Mouse (Mus musculus) heart, embryonic 14.5 days (tissue): ENCODE measurements at regions not wholly inside any gene's neighbourhood (a gene's known extent, or its start where the extent isn't known, plus 50 kb on each side); places are given as distances from the start of the nearest gene placed in this dataset.
"Not testable (repeated sequence)": the region's sequence is repeated elsewhere in the genome, so short reads cannot be mapped to it uniquely, and the experiment has no call there.

Source experiments
- ATAC-seq: fragments of 200-750 bp; cut with Nextera tagmentation; 2 replicates; pipeline ENCODE4 v1.8.0; 2017; ENCODE audit warnings: low read depth, moderate TSS enrichment; ENCODE audit not compliant: insufficient number of reproducible peaks, insufficient read depth, low FRiP score
- H3K27ac ChIP-seq, 2 experiments: fragments of 200-500 bp in 1 of 2; fragments of 300-500 bp in 1 of 2; sonication (generic) in 1 of 2; replicated peaks in 1 of 2; 2 replicates each; pipeline ENCODE4 v1.5.1; 2012 to 2014; ENCODE audit warnings: low read depth in 2 of 2, low read length in 2 of 2, control low read depth in 1 of 2, mild to moderate bottlenecking in 1 of 2, mixed read lengths in 1 of 2; ENCODE audit not compliant: control insufficient read depth in 1 of 2, insufficient read depth in 1 of 2
- H3K27me3 ChIP-seq: fragments of 300-500 bp; sonication (generic); 2 replicates; pipeline ENCODE4 v1.6.1; 2014; ENCODE audit warnings: mild to moderate bottlenecking, low read length, control low read depth; ENCODE audit not compliant: control insufficient read depth, insufficient read depth
- H3K36me3 ChIP-seq: fragments of 300-500 bp; sonication (generic); 2 replicates; pipeline ENCODE4 v1.6.1; 2014; ENCODE audit warnings: mild to moderate bottlenecking, control low read depth, low read length, mixed read lengths; ENCODE audit not compliant: control insufficient read depth, insufficient read depth
- H3K4me1 ChIP-seq, 2 experiments: fragments of 200-500 bp in 1 of 2; fragments of 300-500 bp in 1 of 2; sonication (generic) in 1 of 2; 2 replicates each; pipeline ENCODE4 v1.6.1; 2012 to 2014; ENCODE audit warnings: low read length in 2 of 2, control low read depth in 1 of 2, mixed read lengths in 1 of 2; ENCODE audit not compliant: control insufficient read depth in 2 of 2, insufficient read depth in 2 of 2
- H3K4me2 ChIP-seq: fragments of 300-500 bp; sonication (generic); 2 replicates; pipeline ENCODE4 v1.6.1; 2014; ENCODE audit warnings: mild to moderate bottlenecking, low read length
- H3K4me3 ChIP-seq, 2 experiments: fragments of 200-500 bp in 1 of 2; fragments of 300-500 bp in 1 of 2; sonication (generic) in 1 of 2; 2 replicates each; pipeline ENCODE4 v1.5.1; 2012 to 2014; ENCODE audit warnings: low read length in 2 of 2, mild to moderate bottlenecking in 2 of 2, control low read depth in 1 of 2, low read depth in 1 of 2, moderate library complexity in 1 of 2; ENCODE audit not compliant: control insufficient read depth in 1 of 2, insufficient read depth in 1 of 2
- H3K9ac ChIP-seq: fragments of 300-500 bp; sonication (generic); 2 replicates; pipeline ENCODE4 v1.6.1; 2014; ENCODE audit warnings: mild to moderate bottlenecking, low read length
- H3K9me3 ChIP-seq: fragments of 300-500 bp; sonication (generic); 2 replicates; pipeline ENCODE4 v1.6.1; 2016; ENCODE audit warnings: low read length, control low read depth; ENCODE audit not compliant: control insufficient read depth
- WGBS: fragments of 180-500 bp; shearing (Covaris S2); extraction: QIAGEN DNeasy Blood & Tissue Kit; methylation state at CpG from one replicate; pipeline ENCODE4 v1.1.7; 2014; 5-methylcytosine and 5-hydroxymethylcytosine counted together

DNA sequence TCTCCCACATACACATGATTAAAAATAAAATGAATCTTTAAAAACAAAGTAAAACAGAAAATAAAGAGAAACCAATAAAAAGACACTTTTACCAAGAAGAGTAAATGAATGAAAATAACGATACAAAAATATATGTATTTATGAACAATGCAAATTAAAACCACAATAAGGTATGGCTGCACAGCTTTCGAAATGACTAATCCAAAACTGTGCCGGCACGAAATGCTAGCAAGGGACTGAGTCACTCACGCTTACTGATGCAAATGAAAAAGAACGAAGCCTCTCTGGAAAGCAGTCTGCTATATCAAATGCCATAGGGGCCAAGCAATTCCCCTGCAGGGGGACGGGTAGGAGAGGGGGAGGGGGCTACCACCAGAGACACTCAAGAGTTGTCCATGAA is 704.0 kb downstream of the 4930447A16Rik start:
- H3K4me2 ChIP-seq: no peak overlapping the region
- no peak for ATAC-seq
- WGBS: 83% methylated on average over 7 of the region's 7 CpGs
- no peaks in the 10 kb centered on the region for H3K4me1 ChIP-seq
- H3K36me3 ChIP-seq: no peaks in the 10 kb centered on the region
- H3K27ac ChIP-seq: no peak overlapping the region
- H3K27me3 ChIP-seq: no peaks in the 10 kb centered on the region
- no peak overlapping the region for H3K4me3 ChIP-seq
- H3K9me3 ChIP-seq: no peaks in the 10 kb centered on the region
- no peak overlapping the region for H3K9ac ChIP-seq

DNA sequence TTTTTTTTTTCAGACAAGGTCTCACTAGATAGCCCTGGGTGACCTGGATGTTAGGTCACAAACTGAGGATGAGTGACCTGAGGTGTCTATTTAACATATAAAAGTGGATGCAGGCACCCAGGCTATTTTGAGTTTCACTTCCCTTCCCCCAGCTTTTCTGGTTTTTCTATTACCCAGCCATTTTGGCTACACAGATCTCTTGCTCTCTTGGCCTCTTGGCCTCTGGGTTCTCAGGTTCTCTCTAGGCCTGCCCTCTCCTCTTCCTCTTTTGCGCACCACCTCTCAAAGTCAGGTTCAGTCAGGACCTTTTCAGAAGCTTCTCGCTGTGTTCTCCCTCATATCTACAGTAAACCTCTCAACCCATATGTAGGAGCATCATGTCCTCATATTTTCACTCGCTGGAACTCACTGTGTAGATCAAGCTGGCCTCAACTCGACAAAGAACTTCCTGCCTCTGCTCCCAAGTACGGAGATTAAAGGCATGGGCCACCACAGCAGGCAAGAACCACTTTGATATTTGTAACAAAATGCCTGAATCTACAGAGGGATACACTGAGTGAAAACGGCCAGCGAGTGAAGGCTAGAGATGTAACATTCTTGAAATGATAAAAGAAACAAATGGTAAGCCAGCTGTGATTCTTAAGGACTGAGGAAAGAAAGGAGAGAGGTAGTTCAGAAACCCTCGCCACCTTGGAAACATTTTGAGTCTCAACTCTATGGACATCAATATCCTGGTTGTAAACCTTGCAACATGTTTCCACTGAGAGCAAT is 704.7 kb downstream of the 4930447A16Rik start:
- 74% methylated on average over 8 of the region's 8 CpGs for WGBS
- H3K4me2 ChIP-seq: no peak overlapping the region
- ATAC-seq: no peak

DNA sequence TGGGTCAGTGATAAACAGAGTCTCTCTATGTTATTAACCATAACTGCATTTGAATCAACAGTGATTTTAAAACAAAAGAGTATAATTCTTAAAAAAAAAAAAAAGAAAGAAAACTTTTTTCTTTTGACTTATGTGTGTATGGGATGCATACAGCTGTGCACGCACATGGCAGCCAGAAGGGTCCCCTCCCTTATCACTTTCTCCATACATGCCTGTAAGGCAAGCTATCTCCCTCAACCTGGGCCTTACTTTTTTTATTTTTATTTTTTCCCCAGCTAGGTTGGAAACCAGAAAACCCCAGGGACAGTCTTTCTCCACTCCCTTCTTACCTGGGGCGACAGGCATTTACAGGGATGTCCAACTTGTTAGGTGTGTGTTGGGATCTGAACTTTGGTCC is 705.3 kb downstream of the 4930447A16Rik start:
- Histone ChIP-seq H3K9ac (no peak overlapping the region), H3K27me3 (no peaks in the 10 kb centered on the region), H3K36me3 (no peaks in the 10 kb centered on the region), H3K9me3 (no peaks in the 10 kb centered on the region), H3K4me1 (no peaks in the 10 kb centered on the region), H3K27ac (no peak overlapping the region), H3K4me3 (no peak overlapping the region), H3K4me2 (no peak overlapping the region)
- no peak for ATAC-seq
- WGBS: 89% methylated on average over 2 of the region's 2 CpGs

More for the DNA sequence above, 704.7 kb downstream of the 4930447A16Rik start:
- Histone ChIP-seq H3K4me1 (no peaks in the 10 kb centered on the region), H3K9me3 (no peaks in the 10 kb centered on the region), H3K27ac (no peak overlapping the region), H3K27me3 (no peaks in the 10 kb centered on the region), H3K9ac (no peak overlapping the region), H3K4me3 (no peak overlapping the region), H3K36me3 (no peaks in the 10 kb centered on the region)

DNA sequence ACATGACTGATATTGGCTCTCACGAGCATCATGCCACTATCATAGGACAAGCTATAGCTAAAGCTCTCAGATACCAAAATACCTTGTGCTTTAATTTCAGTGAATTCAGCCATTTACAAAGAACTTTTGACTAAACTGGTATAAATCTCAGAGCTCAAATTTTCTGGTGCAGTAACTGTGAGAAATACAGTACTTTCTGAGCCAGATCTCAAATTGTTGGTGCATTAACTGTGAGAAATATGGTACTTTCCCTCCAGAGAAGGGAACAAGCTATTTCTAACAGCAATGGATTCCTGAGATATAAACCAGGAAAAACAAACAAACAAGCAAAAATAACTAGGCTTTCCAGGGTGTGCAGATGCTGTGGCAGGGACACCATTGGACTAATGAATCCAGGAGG is 714.3 kb downstream of the 4930447A16Rik start:
- Histone ChIP-seq H3K4me3 (no peak overlapping the region), H3K4me1 (no peaks in the 10 kb centered on the region), H3K9me3 (no peaks in the 10 kb centered on the region), H3K27ac (no peak overlapping the region), H3K9ac (no peak overlapping the region), H3K36me3 (no peaks in the 10 kb centered on the region), H3K27me3 (no peaks in the 10 kb centered on the region), H3K4me2 (no peak overlapping the region)
- 74% methylated on average over 1 of the region's 1 CpGs for WGBS
- no peak for ATAC-seq

DNA sequence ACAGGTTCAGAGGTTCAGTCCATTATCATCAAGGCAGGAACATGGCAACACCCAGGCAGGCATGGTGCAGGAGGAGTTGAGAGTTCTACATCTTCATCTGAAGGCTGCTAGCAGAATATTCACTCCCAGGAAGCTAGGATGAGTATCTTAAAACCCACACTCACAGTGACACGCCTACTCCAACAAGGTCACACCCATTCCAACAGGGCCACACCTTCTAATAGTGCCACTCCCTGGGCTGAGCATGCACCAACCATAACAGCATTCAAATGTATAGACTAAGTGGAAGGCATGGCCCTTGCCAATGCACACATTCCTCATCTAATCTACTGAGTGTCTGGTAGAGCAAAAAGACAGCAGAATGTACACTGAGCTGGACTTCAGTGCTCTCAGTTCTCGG is 718.1 kb downstream of the 4930447A16Rik start:
- ATAC-seq: no peak
- Histone ChIP-seq H3K27me3 (no peaks in the 10 kb centered on the region), H3K4me3 (no peak overlapping the region), H3K9ac (no peak overlapping the region), H3K4me1 (no peaks in the 10 kb centered on the region), H3K36me3 (no peaks in the 10 kb centered on the region), H3K4me2 (no peak overlapping the region), H3K9me3 (no peaks in the 10 kb centered on the region), H3K27ac (no peak overlapping the region)
- 75% methylated on average over 2 of the region's 2 CpGs for WGBS

DNA sequence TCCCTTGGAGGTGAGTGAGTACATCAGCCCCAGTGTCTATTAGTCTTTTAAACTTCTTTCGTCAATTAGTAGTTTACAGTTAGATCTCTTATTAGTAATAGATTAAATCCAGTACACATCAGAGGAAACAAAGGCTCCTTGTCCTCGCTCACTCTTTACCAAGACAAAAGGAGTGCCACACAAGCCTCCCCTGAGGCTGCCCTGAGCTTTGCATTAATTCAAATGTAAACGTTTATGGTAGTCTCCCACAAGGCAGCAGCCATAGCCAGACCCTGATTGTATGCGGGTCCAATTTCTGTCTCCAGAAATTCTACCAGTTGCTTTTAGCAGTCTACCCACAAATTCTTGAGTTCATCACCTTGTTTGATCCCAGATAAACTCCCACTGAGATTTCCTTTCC is 726.3 kb downstream of the 4930447A16Rik start:
- ATAC-seq: no peak
- Histone ChIP-seq H3K27me3 (no peaks in the 10 kb centered on the region), H3K9me3 (peaks cover 16% of the 10 kb centered on the region), H3K4me2 (no peak overlapping the region), H3K4me1 (no peaks in the 10 kb centered on the region), H3K27ac (no peak overlapping the region), H3K36me3 (no peaks in the 10 kb centered on the region), H3K9ac (no peak overlapping the region), H3K4me3 (no peak overlapping the region)
- 78% methylated on average over 4 of the region's 4 CpGs for WGBS

DNA sequence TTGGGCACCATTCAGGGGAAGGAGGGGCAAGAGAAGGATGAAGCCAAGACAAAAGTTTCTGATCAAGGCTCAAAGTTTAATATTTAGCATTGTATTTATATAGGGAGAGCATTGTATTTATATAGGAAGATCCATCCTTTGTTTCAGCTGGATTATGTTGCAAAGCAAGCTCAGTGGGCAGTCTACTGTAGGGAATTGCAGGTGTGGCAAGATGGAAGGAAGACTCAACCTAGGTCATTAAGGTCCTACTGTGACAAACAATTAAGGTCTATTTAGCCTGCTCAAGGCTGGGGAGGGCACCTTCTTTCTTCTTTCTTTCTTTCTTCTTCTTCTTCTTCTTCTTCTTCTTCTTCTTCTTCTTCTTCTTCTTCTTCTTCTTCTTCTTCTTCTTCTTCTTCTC is 728.5 kb downstream of the 4930447A16Rik start:
- not testable (repeated sequence) for H3K4me2 ChIP-seq, ATAC-seq

DNA sequence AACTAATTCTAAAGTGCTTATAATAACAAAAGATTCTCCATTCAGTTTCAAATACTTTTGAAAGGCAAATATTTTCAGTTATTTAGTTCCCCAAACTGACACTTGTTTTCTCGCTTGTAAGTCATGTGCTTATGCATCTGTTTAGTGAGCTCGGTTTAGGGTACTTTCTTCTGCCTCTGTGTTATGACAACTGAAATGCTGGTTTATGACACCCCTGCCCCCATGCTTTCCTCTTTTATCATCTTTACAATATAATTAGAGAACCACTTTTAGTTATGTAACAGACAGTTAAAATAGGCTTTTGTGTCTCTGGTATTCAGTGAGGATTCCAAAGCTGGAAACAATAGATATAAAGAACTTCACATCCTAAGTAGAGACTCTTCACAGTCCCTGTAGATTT is 733.8 kb downstream of the 4930447A16Rik start:
- Histone ChIP-seq H3K9me3 (no peaks in the 10 kb centered on the region; the same call in 1 of the 2 replicates), H3K36me3 (no peaks in the 10 kb centered on the region), H3K9ac (no peak overlapping the region), H3K4me1 (no peaks in the 10 kb centered on the region), H3K27ac (no peak overlapping the region), H3K27me3 (peaks cover 48% of the 10 kb centered on the region), H3K4me2 (no peak overlapping the region), H3K4me3 (no peak overlapping the region)
- WGBS: 86% methylated on average over 2 of the region's 2 CpGs
- no peak for ATAC-seq

More for the DNA sequence above, 728.5 kb downstream of the 4930447A16Rik start:
- H3K4me1 ChIP-seq, H3K27ac ChIP-seq, H3K4me3 ChIP-seq, H3K27me3 ChIP-seq, H3K9ac ChIP-seq, H3K36me3 ChIP-seq: not testable (repeated sequence)
- peaks cover 16% of the 10 kb centered on the region for H3K9me3 ChIP-seq
